Mouse (Mus musculus): ENCODE measurements at regions not wholly inside any gene's neighbourhood (a gene's known extent, or its start where the extent isn't known, plus 50 kb on each side); places are given as distances from the start of the nearest gene placed in this dataset.

- Histone ChIP-seq H3K4me3 (ENCODE audit: insufficient read depth in 1 of 2, low read depth in 1 of 2, low read length in 2 of 2, poor library complexity in 1 of 2, severe bottlenecking in 1 of 2) (no peak overlapping the region), H3K9me3 (ENCODE audit: control insufficient read depth, insufficient read depth, low read depth, low read length) (no peaks in the 10 kb centered on the region), H3K36me3 (ENCODE audit: control insufficient read depth, insufficient read depth, low read length, poor library complexity, severe bottlenecking) (no peaks in the 10 kb centered on the region), H3K9ac (ENCODE audit: insufficient read depth, low read depth, low read length, poor library complexity, severe bottlenecking) (no peak overlapping the region), H3K4me1 (ENCODE audit: control insufficient read depth in 2 of 2, insufficient read depth in 2 of 2, low read length in 2 of 2, poor library complexity in 1 of 2) (no peaks in the 10 kb centered on the region), H3K27ac (ENCODE audit: insufficient read depth, low read depth, low read length, poor library complexity, severe bottlenecking) (no peak overlapping the region)
- DNase-seq (ENCODE audit: low read depth, low spot score) = no peak
- no peak for TF ChIP-seq CHD2 (IDR thresholded peaks at IDR 0.05; ENCODE audit: low read depth, low read length)
- no peak for TF ChIP-seq MAFK (IDR thresholded peaks at IDR 0.05; ENCODE audit: insufficient read depth, low read depth, low read length)
- no peak for TF ChIP-seq ZC3H11A (IDR thresholded peaks at IDR 0.05; ENCODE audit: borderline replicate concordance, low read depth, low read length)
- TF ChIP-seq ZNF384 (IDR thresholded peaks at IDR 0.05; ENCODE audit: low read depth, low read length) = no peak
- TF ChIP-seq HCFC1 (IDR thresholded peaks at IDR 0.05; ENCODE audit: borderline replicate concordance, insufficient read depth, low read length) = no peak
- in situ Hi-C loops (cut with MboI; ENCODE audit: low sequenced_read_pairs in 2 of 2, unreplicated experiment in 2 of 2) = no loop called here
Measured at GRCm38 (mm10) chr4:56004227-56004626, 472.0 kb upstream of the Klf4 start.

GRCm38 (mm10) chr4:56001312-56001731 lies 469.1 kb upstream of the Klf4 start:
- in situ Hi-C loops (cut with MboI; ENCODE audit: low sequenced_read_pairs in 2 of 2, unreplicated experiment in 2 of 2) = no loop called here
- no peak overlapping the region for H3K4me3 ChIP-seq (ENCODE audit: insufficient read depth in 1 of 2, low read depth in 1 of 2, low read length in 2 of 2, poor library complexity in 1 of 2, severe bottlenecking in 1 of 2)
- no peaks in the 10 kb centered on the region for H3K4me1 ChIP-seq (ENCODE audit: control insufficient read depth in 2 of 2, insufficient read depth in 2 of 2, low read length in 2 of 2, poor library complexity in 1 of 2)
- DNase-seq (ENCODE audit: low read depth, low spot score) = no peak
- no peaks in the 10 kb centered on the region for H3K9me3 ChIP-seq (ENCODE audit: control insufficient read depth, insufficient read depth, low read depth, low read length)
- H3K9ac ChIP-seq (ENCODE audit: insufficient read depth, low read depth, low read length, poor library complexity, severe bottlenecking) = no peak overlapping the region
- TF ChIP-seq ZNF384 (IDR thresholded peaks at IDR 0.05; ENCODE audit: low read depth, low read length) (no peak), MAFK (IDR thresholded peaks at IDR 0.05; ENCODE audit: insufficient read depth, low read depth, low read length) (no peak), ZC3H11A (IDR thresholded peaks at IDR 0.05; ENCODE audit: borderline replicate concordance, low read depth, low read length) (no peak), HCFC1 (IDR thresholded peaks at IDR 0.05; ENCODE audit: borderline replicate concordance, insufficient read depth, low read length) (no peak), CHD2 (IDR thresholded peaks at IDR 0.05; ENCODE audit: low read depth, low read length) (no peak)
- no peak overlapping the region for H3K27ac ChIP-seq (ENCODE audit: insufficient read depth, low read depth, low read length, poor library complexity, severe bottlenecking)
- H3K36me3 ChIP-seq (ENCODE audit: control insufficient read depth, insufficient read depth, low read length, poor library complexity, severe bottlenecking) = no peaks in the 10 kb centered on the region

DNA sequence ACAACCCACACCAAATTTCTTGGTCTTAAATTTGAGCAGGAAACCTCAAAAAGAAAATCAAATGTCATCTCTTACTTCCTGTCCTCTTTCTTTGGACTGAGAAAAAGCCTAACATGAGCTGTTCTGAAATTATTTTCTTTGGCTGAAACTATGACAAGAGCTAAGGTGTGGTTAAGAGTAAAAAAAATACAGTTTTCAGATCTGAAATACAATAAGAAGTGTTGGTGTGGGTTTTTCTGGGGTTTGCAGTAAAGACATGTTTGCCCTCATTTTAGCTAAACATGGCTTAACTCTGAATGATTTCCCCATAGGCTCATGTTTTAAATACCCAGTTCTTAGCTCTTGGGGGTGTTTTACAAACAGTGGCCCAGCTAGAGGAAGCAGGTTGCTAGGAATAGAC lies 451.8 kb upstream of the Klf4 start:
- no peaks in the 10 kb centered on the region for H3K4me1 ChIP-seq (ENCODE audit: control insufficient read depth in 2 of 2, insufficient read depth in 2 of 2, low read length in 2 of 2, poor library complexity in 1 of 2)
- no peak for DNase-seq (ENCODE audit: low read depth, low spot score)
- no peak for TF ChIP-seq MAFK (IDR thresholded peaks at IDR 0.05; ENCODE audit: insufficient read depth, low read depth, low read length)
- TF ChIP-seq CHD2 (IDR thresholded peaks at IDR 0.05; ENCODE audit: low read depth, low read length) = no peak
- no peak for TF ChIP-seq HCFC1 (IDR thresholded peaks at IDR 0.05; ENCODE audit: borderline replicate concordance, insufficient read depth, low read length)
- no peak for TF ChIP-seq ZNF384 (IDR thresholded peaks at IDR 0.05; ENCODE audit: low read depth, low read length)
- TF ChIP-seq ZC3H11A (IDR thresholded peaks at IDR 0.05; ENCODE audit: borderline replicate concordance, low read depth, low read length) = no peak
- no peak overlapping the region for H3K27ac ChIP-seq (ENCODE audit: insufficient read depth, low read depth, low read length, poor library complexity, severe bottlenecking)
- in situ Hi-C loops (cut with MboI; ENCODE audit: low sequenced_read_pairs in 2 of 2, unreplicated experiment in 2 of 2) = no loop called here
- no peaks in the 10 kb centered on the region for H3K36me3 ChIP-seq (ENCODE audit: control insufficient read depth, insufficient read depth, low read length, poor library complexity, severe bottlenecking)
- H3K9me3 ChIP-seq (ENCODE audit: control insufficient read depth, insufficient read depth, low read depth, low read length) = no peaks in the 10 kb centered on the region
- no peak overlapping the region for H3K4me3 ChIP-seq (ENCODE audit: insufficient read depth in 1 of 2, low read depth in 1 of 2, low read length in 2 of 2, poor library complexity in 1 of 2, severe bottlenecking in 1 of 2)
- H3K9ac ChIP-seq (ENCODE audit: insufficient read depth, low read depth, low read length, poor library complexity, severe bottlenecking) = no peak overlapping the region

DNA sequence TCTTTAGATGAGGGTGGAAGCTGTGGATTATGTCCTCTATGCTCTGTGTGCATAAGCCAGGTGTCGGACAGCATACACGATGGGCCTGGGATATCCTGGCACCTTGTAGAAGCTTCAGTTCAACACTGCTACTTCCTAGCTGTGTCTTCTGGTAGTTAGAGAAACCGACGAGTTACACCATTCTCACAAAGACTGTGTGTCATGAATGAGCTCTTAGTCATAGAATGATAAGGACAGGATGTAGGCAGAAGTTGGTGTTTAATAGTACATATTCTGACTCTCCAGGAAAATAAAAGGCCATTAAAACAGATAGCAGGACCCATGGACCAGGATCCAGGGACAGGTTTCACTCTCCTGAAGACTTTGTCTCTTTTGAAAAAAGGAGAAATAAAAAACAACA lies 446.3 kb upstream of the Klf4 start:
- in situ Hi-C loops (cut with MboI; ENCODE audit: low sequenced_read_pairs in 2 of 2, unreplicated experiment in 2 of 2) = no loop called here
- Histone ChIP-seq H3K4me1 (ENCODE audit: control insufficient read depth in 2 of 2, insufficient read depth in 2 of 2, low read length in 2 of 2, poor library complexity in 1 of 2) (no peaks in the 10 kb centered on the region), H3K27ac (ENCODE audit: insufficient read depth, low read depth, low read length, poor library complexity, severe bottlenecking) (no peak overlapping the region), H3K9ac (ENCODE audit: insufficient read depth, low read depth, low read length, poor library complexity, severe bottlenecking) (no peak overlapping the region), H3K36me3 (ENCODE audit: control insufficient read depth, insufficient read depth, low read length, poor library complexity, severe bottlenecking) (no peaks in the 10 kb centered on the region), H3K4me3 (ENCODE audit: insufficient read depth in 1 of 2, low read depth in 1 of 2, low read length in 2 of 2, poor library complexity in 1 of 2, severe bottlenecking in 1 of 2) (no peak overlapping the region), H3K9me3 (ENCODE audit: control insufficient read depth, insufficient read depth, low read depth, low read length) (no peaks in the 10 kb centered on the region)
- no peak for DNase-seq (ENCODE audit: low read depth, low spot score)
- TF ChIP-seq ZNF384 (IDR thresholded peaks at IDR 0.05; ENCODE audit: low read depth, low read length) (no peak), CHD2 (IDR thresholded peaks at IDR 0.05; ENCODE audit: low read depth, low read length) (no peak), MAFK (IDR thresholded peaks at IDR 0.05; ENCODE audit: insufficient read depth, low read depth, low read length) (no peak), ZC3H11A (IDR thresholded peaks at IDR 0.05; ENCODE audit: borderline replicate concordance, low read depth, low read length) (no peak), HCFC1 (IDR thresholded peaks at IDR 0.05; ENCODE audit: borderline replicate concordance, insufficient read depth, low read length) (no peak)

DNA sequence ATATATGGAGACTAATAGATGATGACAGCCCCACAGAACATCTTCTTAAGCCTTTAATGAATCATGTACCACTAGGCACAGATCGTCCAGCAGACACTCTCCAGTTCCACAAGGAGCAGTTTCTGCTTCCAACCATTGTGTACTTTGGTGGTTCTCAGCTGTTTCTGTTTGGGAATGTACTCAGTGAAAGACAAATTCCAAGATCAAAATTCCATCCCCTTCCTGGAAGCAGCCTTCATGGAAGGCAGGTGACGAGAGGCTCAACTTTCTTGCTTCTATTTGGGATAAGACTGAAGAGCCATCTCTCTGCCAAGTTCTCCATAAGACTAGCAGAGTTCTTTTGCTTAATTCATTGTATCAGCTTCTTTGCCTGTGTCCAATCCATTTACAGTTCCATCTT lies 444.0 kb upstream of the Klf4 start:
- in situ Hi-C loops (cut with MboI; ENCODE audit: low sequenced_read_pairs in 2 of 2, unreplicated experiment in 2 of 2) = no loop called here
- TF ChIP-seq HCFC1 (IDR thresholded peaks at IDR 0.05; ENCODE audit: borderline replicate concordance, insufficient read depth, low read length) (no peak), ZNF384 (IDR thresholded peaks at IDR 0.05; ENCODE audit: low read depth, low read length) (no peak), MAFK (IDR thresholded peaks at IDR 0.05; ENCODE audit: insufficient read depth, low read depth, low read length) (no peak), CHD2 (IDR thresholded peaks at IDR 0.05; ENCODE audit: low read depth, low read length) (no peak), ZC3H11A (IDR thresholded peaks at IDR 0.05; ENCODE audit: borderline replicate concordance, low read depth, low read length) (no peak)
- H3K4me3 ChIP-seq (ENCODE audit: insufficient read depth in 1 of 2, low read depth in 1 of 2, low read length in 2 of 2, poor library complexity in 1 of 2, severe bottlenecking in 1 of 2) = no peak overlapping the region
- H3K9me3 ChIP-seq (ENCODE audit: control insufficient read depth, insufficient read depth, low read depth, low read length) = no peaks in the 10 kb centered on the region
- DNase-seq (ENCODE audit: low read depth, low spot score) = no peak
- no peaks in the 10 kb centered on the region for H3K4me1 ChIP-seq (ENCODE audit: control insufficient read depth in 2 of 2, insufficient read depth in 2 of 2, low read length in 2 of 2, poor library complexity in 1 of 2)
- H3K36me3 ChIP-seq (ENCODE audit: control insufficient read depth, insufficient read depth, low read length, poor library complexity, severe bottlenecking) = no peaks in the 10 kb centered on the region
- H3K9ac ChIP-seq (ENCODE audit: insufficient read depth, low read depth, low read length, poor library complexity, severe bottlenecking) = no peak overlapping the region
- H3K27ac ChIP-seq (ENCODE audit: insufficient read depth, low read depth, low read length, poor library complexity, severe bottlenecking) = no peak overlapping the region
